Mouse (Mus musculus) lung, postnatal 36 days (tissue): ENCODE measurements around the gene Gal3st1.
"Not testable (repeated sequence)": the region's sequence is repeated elsewhere in the genome, so short reads cannot be mapped to it uniquely, and the experiment has no call there.

Experiments
- DNase-seq: peaks from one replicate; pipeline ENCODE4 v3.0.0; 2022; ENCODE audit warnings: mixed read lengths

Gal3st1 gene

GRCm38 (mm10) chr11:3983291-3983862 is at the start of gene Gal3st1:
Gal3st1 (plus strand) TSS chr11:3983636.
- DNase-seq = peak; percentile 49

GRCm38 (mm10) chr11:3933756-3934285 is 49.6 kb upstream of the Gal3st1 start:
- no peak for DNase-seq

- DNase-seq = no peak
Measured at GRCm38 (mm10) chr11:3935135-3935534, 48.3 kb upstream of the Gal3st1 start.

GRCm38 (mm10) chr11:3936318-3936717 is 47.1 kb upstream of the Gal3st1 start:
- no peak for DNase-seq

GRCm38 (mm10) chr11:3937321-3937874 is 46.0 kb upstream of the Gal3st1 start:
- DNase-seq = no peak

DNA sequence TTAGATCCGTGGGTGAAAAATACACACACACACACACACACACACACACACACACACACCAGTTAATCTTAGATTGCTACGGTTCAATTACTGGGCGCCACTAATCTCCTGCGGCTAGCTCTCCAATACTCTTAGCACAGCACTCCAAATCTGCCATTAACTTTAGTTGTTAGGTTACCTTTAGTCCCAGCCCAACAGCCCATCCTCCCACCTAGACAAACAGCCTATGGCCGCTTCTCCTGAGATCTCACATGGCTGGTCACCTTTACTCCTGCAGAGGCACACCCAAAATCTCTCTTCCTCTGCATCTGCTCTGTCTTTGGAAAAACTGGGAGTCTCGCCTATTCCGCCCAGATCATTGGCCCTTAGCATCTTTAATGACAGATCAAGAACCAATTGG is 42.1 kb upstream of the Gal3st1 start:
- no peak for DNase-seq

DNA sequence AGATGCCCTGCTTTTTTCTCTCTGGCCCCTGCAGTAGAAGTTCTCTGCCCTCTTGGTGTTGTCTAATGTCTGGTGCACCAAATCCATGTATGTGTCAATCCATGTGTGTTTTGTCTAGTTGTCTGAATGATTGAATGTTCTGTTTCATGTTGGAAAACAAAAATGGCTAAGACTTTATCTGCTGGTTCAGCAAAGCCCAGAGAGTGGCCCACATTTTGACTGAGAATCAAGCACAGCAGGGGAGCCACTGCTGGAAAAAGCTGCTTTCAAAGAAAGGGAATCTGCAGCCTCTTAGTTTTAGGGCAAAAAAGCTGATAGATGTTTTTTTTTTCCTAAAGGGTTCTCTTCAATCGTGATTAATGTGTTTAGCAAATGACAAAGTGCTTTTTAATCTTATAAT is 37.0 kb upstream of the Gal3st1 start:
- no peak for DNase-seq

DNA sequence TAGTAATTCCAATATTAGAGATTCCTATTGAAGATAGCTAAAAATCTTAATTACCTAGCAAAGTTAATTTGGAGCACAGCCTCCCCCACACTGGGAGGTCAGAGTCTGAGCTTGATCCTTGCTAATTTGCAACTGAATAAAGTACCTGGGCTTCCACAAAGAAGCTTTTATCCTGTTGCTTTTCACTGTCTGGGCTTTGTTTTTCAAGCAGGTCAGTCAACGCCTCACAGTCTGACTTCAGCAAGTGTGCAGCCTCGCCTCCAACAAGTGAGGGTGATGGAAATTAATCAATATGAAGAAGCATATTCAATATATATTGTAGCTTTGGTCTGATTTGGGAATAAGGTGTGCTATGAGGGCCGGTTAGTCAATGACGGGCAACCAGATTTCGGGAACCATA is 28.6 kb upstream of the Gal3st1 start:
- not testable (repeated sequence) for DNase-seq

- DNase-seq = not testable (repeated sequence)
Measured at GRCm38 (mm10) chr11:3955371-3955770, 28.1 kb upstream of the Gal3st1 start.

GRCm38 (mm10) chr11:3960901-3961300 is 22.5 kb upstream of the Gal3st1 start:
- DNase-seq = no peak

DNA sequence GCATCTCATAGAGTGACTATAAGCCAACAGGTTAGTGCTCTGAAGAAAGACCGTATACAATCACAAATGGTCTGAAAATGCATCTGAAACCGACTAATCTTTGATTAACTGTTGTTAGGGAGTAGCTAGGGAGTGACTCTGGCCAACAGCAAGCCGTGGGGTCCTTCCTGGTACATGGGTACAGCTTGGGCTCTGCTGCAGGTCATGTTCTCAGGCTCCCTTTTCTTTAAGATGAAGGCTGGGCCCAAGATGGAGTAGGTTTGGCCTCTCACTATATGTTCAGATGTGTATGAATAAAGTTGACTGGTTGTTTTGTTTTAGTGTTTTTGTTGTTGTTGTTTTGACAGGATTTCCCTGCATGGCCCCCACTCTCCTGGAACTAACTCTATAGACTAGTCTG is 21.7 kb upstream of the Gal3st1 start:
- DNase-seq = no peak

- DNase-seq = no peak
Measured at GRCm38 (mm10) chr11:3963155-3963554, 20.3 kb upstream of the Gal3st1 start.

DNA sequence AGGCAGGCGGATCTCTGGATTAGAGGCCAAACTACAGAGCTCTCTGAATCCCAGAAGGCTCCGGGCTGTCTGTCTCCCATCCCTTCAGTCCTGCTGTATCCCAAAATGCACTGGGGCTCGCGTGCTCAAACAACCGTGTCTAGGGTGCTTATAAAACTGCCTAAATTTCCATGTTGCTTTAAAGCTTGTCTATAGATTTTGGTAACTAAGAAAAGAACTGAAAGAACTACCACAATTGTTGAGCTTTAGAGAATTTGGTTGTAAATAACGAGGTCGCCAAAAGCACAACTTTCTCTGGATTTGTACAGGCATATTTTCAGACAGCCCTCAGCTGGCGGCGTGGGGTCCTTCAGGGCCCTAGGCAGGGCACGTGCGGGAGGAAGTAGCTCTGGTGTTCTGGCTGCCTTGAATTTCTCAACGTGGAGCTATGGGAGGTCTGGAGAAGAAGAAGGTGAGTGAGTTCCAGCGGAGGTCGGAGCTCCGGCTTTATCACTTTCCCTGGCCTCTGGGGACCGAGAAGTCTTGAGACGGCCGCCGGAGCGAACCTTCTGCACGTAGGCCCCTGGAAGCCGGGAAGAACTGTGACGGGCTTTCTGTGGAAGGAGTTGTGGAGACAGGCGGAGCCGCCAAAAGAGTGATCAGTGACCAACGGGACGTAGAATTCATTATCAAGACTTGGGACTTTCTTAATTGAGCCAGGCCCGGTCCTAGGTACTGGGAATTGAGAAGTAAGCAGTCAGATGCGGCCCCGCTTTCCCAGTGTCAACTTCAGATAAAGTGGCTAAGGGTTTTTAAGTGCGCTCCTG is 19.6 kb upstream of the Gal3st1 start, which contains the start of gene Pes1:
Gene Pes1 (plus strand): TSS at position 366 of the 806 bp plus-strand sequence.
- DNase-seq = peak; percentile 88

DNA sequence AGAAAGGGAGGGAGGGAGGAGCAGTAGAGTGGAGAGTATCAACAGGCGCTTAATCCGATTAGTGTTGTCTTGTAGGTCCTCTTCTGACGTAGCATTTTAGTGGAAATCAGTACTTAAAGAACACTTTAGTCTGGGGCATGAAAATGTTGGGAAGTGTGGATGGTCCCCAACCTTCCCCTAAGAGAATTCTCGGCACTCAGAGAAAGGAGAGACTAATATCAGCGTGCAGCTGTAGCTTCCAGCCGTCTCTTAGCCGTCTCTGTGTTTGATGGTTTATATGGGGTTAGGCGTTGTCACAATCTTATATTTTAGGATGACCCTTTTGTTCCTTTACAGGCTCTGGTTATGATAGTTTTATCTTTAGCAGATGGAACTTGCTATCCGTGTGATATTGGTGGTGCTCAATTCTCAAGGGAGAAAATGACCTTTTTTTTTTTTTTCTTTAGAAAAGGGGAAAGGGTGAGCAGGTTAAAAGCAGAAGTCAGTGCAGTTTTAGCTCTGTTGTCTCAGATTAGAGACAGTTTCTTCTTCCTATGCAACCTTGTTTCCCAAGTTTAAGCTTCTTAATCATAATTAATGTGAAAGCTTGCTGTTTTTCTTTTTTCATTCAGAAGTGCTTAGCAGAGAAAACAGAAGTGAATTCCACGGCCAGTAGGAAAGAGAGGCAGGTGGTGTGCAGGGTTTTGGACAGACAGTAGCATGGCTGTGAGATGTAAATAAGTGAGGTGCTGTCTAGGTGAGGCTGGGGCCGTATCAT is 18.8 kb upstream of the Gal3st1 start:
- no peak for DNase-seq

DNA sequence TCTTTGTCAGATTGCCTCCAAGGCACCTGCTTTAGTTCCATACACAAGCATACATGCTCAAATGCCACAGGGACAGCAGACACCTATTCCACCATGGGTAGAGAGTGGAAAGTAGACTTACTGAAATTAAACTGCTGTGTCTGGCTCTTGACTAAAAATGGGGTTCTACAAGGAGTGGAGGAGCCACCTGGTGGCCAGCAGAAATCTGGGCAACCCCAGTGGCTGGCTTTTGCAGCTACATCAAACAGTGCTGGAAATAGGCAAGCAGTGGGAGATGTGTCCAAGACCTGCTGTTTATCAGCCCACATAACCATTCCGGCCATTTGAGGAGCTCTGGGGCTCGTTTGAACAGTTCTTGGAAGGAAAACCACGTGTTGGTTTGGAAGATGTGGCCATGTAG is 13.6 kb upstream of the Gal3st1 start:
- peak; percentile 20 for DNase-seq

DNA sequence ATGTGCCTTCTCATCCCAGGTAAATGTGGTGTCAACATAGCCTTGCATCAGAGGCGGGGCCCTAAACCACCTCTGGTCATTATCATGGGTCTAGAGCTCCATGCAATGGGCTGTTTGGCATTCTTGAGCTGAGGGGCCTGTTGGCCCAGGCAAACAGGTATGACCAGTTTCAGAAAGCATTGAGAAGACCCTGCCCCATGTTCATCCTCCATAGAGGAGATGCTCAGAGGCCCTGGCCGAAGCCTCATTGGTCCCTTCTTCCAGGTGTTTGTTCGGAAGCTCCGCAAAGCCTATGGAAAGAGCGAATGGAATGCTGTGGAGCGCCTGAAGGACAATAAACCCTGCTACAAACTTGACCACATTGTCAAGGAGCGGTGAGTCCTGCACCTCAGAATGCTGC is 13.1 kb upstream of the Gal3st1 start:
- no peak for DNase-seq

GRCm38 (mm10) chr11:3973081-3973480 is 10.4 kb upstream of the Gal3st1 start:
- DNase-seq = no peak

DNA sequence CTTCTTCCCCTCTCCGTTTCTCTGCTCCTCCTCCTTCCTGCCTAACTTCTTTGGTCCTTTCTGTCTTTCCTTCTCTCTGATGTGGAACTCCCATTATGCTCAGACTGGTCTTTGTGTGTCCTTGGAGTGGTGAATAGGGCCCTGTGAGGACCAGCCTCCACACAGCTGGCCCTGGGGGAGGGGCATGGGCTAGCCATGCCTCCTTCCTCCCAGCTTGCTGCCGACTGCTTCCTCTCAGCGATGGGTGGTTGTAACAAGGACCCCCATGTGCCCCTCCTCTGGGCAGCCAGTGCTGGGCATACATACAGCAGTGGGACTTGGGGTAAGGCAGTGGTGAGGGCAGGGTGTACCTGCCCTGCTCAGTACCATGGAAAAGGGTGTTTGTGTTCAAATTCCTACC is 9.1 kb upstream of the Gal3st1 start:
- no peak for DNase-seq

DNA sequence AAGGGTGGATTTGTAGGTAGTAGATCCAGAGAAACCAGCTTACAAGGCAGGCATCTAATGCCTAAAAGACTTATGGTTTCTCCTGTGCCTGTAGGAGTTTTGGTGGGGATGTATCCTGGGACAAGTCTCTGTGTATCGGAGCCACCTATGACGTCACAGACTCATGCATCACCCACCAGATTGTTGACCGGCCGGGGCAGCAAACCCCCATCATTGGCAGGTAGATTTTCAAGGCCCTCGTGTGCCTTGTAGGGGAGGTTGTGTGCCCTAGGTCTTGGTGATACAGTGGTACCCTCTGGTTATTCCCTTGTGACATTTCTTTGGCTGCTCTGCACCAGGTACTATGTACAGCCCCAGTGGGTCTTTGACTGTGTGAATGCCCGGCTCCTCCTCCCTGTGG is 6.8 kb upstream of the Gal3st1 start, which contains the start of gene 4930556J24Rik:
Gene 4930556J24Rik (minus strand): TSS at position 101 of the 400 bp plus-strand sequence.
- no peak for DNase-seq

- DNase-seq = no peak
Measured at GRCm38 (mm10) chr11:3978421-3978820, 5.0 kb upstream of the Gal3st1 start.

DNA sequence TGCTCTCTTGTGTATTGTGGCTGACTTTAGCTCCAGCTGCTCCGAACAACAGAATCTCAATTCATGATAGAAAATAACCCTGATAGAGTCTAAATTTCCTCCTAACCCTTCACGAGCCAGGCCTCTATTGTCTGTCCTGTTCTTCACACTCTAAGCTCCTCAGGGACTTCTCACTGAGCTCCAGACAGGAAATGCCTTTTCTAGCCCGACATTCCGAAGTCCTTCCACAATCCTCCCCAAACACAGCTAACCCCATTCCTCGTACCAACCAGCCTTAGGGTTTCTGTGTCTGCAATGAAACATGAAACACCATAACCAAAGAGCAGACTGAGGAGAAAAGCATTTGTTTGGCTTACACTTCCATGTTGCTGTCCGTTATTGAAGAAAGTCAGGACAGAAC is 1.9 kb upstream of the Gal3st1 start:
- DNase-seq = no peak

DNA sequence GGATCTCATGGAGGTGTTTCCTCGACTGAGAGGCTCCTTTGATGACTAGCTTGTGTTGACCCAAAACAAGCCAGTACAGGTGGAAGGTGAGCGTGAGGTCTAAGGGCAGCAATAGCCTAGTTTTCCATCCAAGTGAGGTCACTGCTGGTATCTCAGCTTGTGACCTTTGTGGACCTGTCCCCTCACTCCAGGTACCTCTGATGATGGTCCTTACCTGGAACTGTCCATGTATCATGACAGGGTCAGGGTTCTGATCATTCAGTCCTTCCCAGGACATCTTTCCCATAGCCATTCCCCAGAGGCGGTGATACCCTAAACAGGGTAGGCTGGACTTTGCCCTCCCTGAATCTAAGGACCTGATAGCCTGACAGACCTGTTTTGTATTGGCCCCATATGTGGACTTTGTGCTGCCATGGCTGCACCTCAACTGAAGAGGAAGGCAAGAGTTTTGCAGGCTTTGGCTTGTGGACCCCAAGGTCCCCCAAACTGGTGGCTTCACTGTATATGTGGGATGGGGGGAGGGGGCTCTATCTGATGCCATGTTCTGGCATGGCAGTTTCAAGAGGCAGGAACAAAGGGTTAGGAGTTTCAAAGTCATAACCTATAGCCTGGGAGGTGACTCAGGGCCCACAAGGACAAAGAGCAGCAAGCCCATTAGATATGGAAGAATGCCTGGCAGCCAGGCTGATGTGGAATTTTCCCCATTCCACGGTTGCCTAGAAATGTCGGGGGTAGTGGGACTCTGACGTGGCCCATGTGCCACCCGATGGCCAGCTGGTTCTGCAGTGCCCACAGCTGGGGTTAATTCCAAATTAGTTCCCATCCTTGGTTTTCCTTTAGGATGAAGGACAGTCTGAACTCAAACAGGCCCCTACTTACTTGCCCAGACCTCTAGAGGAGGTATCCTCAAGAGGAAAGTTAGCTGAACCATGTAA is 894 bp upstream of the Gal3st1 start:
- DNase-seq = no peak
